Mouse (Mus musculus): Measurements from ENCODE around the gene Specc1. TPM values are rescaled to one million over a fixed set of nuclear protein-coding genes. Genes with fewer than 3 reads are reported as not detected.

Specc1 gene
- total and polyA plus RNA-seq, 3 experiments, result 2.5 to 5.8 TPM; not detected in 1

DNA sequence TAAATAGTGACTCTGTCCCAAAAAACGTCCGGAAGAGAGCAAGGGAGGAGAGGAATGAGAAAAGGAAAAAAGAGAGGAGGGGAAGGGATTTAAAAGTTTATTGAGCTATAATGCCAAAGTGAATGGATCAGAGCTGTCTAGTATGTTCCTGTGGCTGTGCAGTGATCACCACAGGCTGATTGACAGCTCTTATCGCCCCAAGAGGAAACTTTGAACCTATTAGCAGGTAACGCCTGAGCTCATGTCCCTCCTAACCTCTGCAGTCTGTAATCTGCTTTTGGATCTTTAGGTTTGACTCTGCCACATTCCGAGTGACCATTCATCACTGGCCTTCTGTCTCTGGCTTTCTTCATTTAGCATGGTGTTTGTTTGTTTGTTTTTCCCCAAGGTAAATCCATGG lies 164.8 kb downstream of the Specc1 start:
- TF ChIP-seq ZMIZ1 (IDR thresholded peaks at IDR 0.05; ENCODE audit: low read depth, low read length), result no peak
- no peak for TF ChIP-seq USF1 (IDR thresholded peaks at IDR 0.05; ENCODE audit: low read depth, low read length)
- TF ChIP-seq POLR2AphosphoS5 (IDR thresholded peaks at IDR 0.05; ENCODE audit: borderline replicate concordance, low read depth, low read length), result no peak
- no peak for TF ChIP-seq NELFE (IDR thresholded peaks at IDR 0.05; ENCODE audit: low read depth, low read length)
- TF ChIP-seq GABPA (IDR thresholded peaks at IDR 0.05; ENCODE audit: low read depth, low read length), result no peak
- no peak for TF ChIP-seq CHD2 (IDR thresholded peaks at IDR 0.05; ENCODE audit: low read length)
- TF ChIP-seq POLR2AphosphoS2 (IDR thresholded peaks at IDR 0.05; ENCODE audit: low read length), result no peak
- TF ChIP-seq CTCF (IDR thresholded peaks at IDR 0.05 in 2 of 3, conservative IDR thresholded peaks at IDR 0.05 in 1 of 3; ENCODE audit: control insufficient read depth in 1 of 3, insufficient read depth in 1 of 3, low read depth in 2 of 3, low read length in 3 of 3, poor library complexity in 1 of 3, severe bottlenecking in 1 of 3), result no peak
- no peak for TF ChIP-seq NRF1 (IDR thresholded peaks at IDR 0.05; ENCODE audit: insufficient read depth, low read depth, low read length, poor library complexity, severe bottlenecking)
- TF ChIP-seq UBTF (IDR thresholded peaks at IDR 0.05; ENCODE audit: borderline replicate concordance, insufficient read depth, low read depth, low read length), result no peak
- no peak for TF ChIP-seq RCOR1 (IDR thresholded peaks at IDR 0.05; ENCODE audit: low read depth, low read length)
- Histone ChIP-seq H3K4me3 (ENCODE audit: control insufficient read depth in 1 of 2, insufficient read depth in 1 of 2, low read depth in 2 of 2, low read length in 2 of 2) (no peak overlapping the region), H3K9ac (ENCODE audit: control insufficient read depth, low read depth, low read length, poor library complexity, severe bottlenecking) (no peak overlapping the region), H3K27ac (ENCODE audit: control insufficient read depth, low read depth, low read length) (no peak overlapping the region), H3K4me1 (ENCODE audit: control insufficient read depth in 1 of 2, insufficient read depth in 2 of 2, low read length in 2 of 2) (no peaks in the 10 kb centered on the region), H3K9me3 (replicated peaks; ENCODE audit: insufficient read depth, low read length) (no peaks in the 10 kb centered on the region), H3K27me3 (ENCODE audit: control insufficient read depth in 1 of 2, insufficient read depth in 2 of 2, low read length in 2 of 2) (no peaks in the 10 kb centered on the region), H3K79me2 (ENCODE audit: control insufficient read depth, insufficient read depth, low read length, poor library complexity) (no peaks in the 10 kb centered on the region), H3K36me3 (ENCODE audit: control insufficient read depth in 1 of 2, insufficient read depth in 2 of 2, low read length in 2 of 2) (no peaks in the 10 kb centered on the region)
- no peak for DNase-seq (ENCODE audit: low read depth, low spot score)

DNA sequence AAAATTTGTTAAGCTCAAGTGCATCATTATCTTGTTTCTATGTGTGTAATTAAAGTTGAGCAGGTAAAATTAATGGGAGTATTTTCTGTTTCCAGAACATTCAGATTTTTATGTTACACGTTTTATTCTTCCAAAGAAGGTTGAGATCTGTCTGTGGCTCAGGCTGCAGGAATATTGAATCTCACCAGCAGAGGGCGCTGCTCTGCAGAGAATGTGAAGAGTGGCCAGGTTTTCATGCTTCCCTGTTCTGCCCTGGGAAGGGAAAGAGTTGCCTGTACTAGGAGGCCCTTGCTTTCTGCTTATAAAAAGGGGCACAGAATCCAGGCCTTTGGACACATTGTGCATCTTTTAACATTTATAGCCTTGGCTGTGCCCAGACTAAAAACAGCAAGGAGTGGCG lies 171.1 kb downstream of the Specc1 start:
- Histone ChIP-seq H3K79me2 (ENCODE audit: control insufficient read depth, insufficient read depth, low read length, poor library complexity) (no peaks in the 10 kb centered on the region), H3K36me3 (ENCODE audit: control insufficient read depth in 1 of 2, insufficient read depth in 2 of 2, low read length in 2 of 2) (peaks cover 0 to 8% of the 10 kb centered on the region in 2 experiments; a peak in 2 of 4 replicates), H3K9ac (ENCODE audit: control insufficient read depth, low read depth, low read length, poor library complexity, severe bottlenecking) (no peak overlapping the region), H3K9me3 (replicated peaks; ENCODE audit: insufficient read depth, low read length) (no peaks in the 10 kb centered on the region), H3K27ac (ENCODE audit: control insufficient read depth, low read depth, low read length) (no peak overlapping the region), H3K4me1 (ENCODE audit: control insufficient read depth in 1 of 2, insufficient read depth in 2 of 2, low read length in 2 of 2) (peaks cover 0 to 5% of the 10 kb centered on the region in 2 experiments; a peak in 1 of 4 replicates), H3K4me3 (ENCODE audit: control insufficient read depth in 1 of 2, insufficient read depth in 1 of 2, low read depth in 2 of 2, low read length in 2 of 2) (no peak overlapping the region), H3K27me3 (ENCODE audit: control insufficient read depth in 1 of 2, insufficient read depth in 2 of 2, low read length in 2 of 2) (no peaks in the 10 kb centered on the region)
- TF ChIP-seq ZC3H11A (IDR thresholded peaks at IDR 0.05; ENCODE audit: low read depth, low read length) (peak; percentile 100), MAZ (IDR thresholded peaks at IDR 0.05; ENCODE audit: low read depth, low read length) (no peak), TBP (IDR thresholded peaks at IDR 0.05; ENCODE audit: low read depth, low read length) (no peak), SIN3A (IDR thresholded peaks at IDR 0.05; ENCODE audit: low read length) (peak; percentile 63), SMC3 (IDR thresholded peaks at IDR 0.05; ENCODE audit: low read depth, low read length) (peak; percentile 100), ZNF384 (IDR thresholded peaks at IDR 0.05; ENCODE audit: low read depth, low read length) (peak; percentile 26; the same call in 1 of the 2 replicates), CTCF (IDR thresholded peaks at IDR 0.05 in 2 of 3, conservative IDR thresholded peaks at IDR 0.05 in 1 of 3; ENCODE audit: control insufficient read depth in 1 of 3, insufficient read depth in 1 of 3, low read depth in 2 of 3, low read length in 3 of 3, poor library complexity in 1 of 3, severe bottlenecking in 1 of 3) (peak; percentile 79 to 100 (median 99)), MYC (IDR thresholded peaks at IDR 0.05; ENCODE audit: low read depth, low read length) (0 out of 2 replicates have a peak, but pooled peaks have one; percentile 56), RAD21 (IDR thresholded peaks at IDR 0.05; ENCODE audit: low read depth, low read length) (peak; percentile 100), POLR2A (IDR thresholded peaks at IDR 0.05; ENCODE audit: control insufficient read depth in 1 of 2, insufficient read depth in 1 of 2, low read depth in 1 of 2, low read length in 2 of 2, poor library complexity in 1 of 2) (no peak)
- peak; percentile 90 for DNase-seq (ENCODE audit: low read depth, low spot score)
